Mouse (Mus musculus): ENCODE measurements around the gene Pbx2.

Gene Pbx2

GRCm38 (mm10) chr17:34583397-34583796, 7.7 kb upstream of the Pbx2 start:
- DNase-seq = no peak

- DNase-seq = no peak
These were observed 7.2 kb upstream of the Pbx2 start for GRCm38 (mm10) chr17:34583819-34584218.

- DNase-seq = no peak
These were observed 5.9 kb upstream of the Pbx2 start for GRCm38 (mm10) chr17:34585121-34585520.

- DNase-seq = no peak
These were observed 4.9 kb upstream of the Pbx2 start for GRCm38 (mm10) chr17:34585877-34586771.

- peak; percentile 86 for DNase-seq
These were observed 4.2 kb upstream of the Pbx2 start for GRCm38 (mm10) chr17:34586796-34587422.

- DNase-seq = peak; percentile 100
These were observed 3.6 kb upstream of the Pbx2 start for GRCm38 (mm10) chr17:34587423-34587811.

- DNase-seq = no peak
These were observed 3.3 kb upstream of the Pbx2 start for GRCm38 (mm10) chr17:34587814-34588213.

- no peak for DNase-seq
These were observed 2.3 kb upstream of the Pbx2 start for GRCm38 (mm10) chr17:34588767-34589166.

- no peak for DNase-seq
These were observed 1.9 kb upstream of the Pbx2 start for GRCm38 (mm10) chr17:34589206-34589605.

- no peak for DNase-seq
These were observed 1.4 kb upstream of the Pbx2 start, which contains the start of gene Gpsm3 for GRCm38 (mm10) chr17:34589681-34590101. Gene Gpsm3 (plus strand): TSS chr17:34589806.

- no peak for DNase-seq
These were observed 695 bp upstream of the Pbx2 start for GRCm38 (mm10) chr17:34590154-34590987.

GRCm38 (mm10) chr17:34591994-34592375, 919 bp downstream of the Pbx2 start:
- DNase-seq = peak; percentile 83

GRCm38 (mm10) chr17:34592581-34593549, 1.8 kb downstream of the Pbx2 start:
- no peak for DNase-seq

GRCm38 (mm10) chr17:34593752-34594525, 2.9 kb downstream of the Pbx2 start:
- DNase-seq = no peak

GRCm38 (mm10) chr17:34596098-34596497, 5.0 kb downstream of the Pbx2 start:
- no peak for DNase-seq

- DNase-seq = no peak
These were observed 6.6 kb downstream of the Pbx2 start, which contains the start of gene Ager for GRCm38 (mm10) chr17:34597566-34598095. Gene Ager (plus strand): TSS chr17:34597862.

- DNase-seq = no peak
These were observed 8.8 kb downstream of the Pbx2 start for GRCm38 (mm10) chr17:34599891-34600290.

- DNase-seq = no peak
These were observed 10.7 kb downstream of the Pbx2 start for GRCm38 (mm10) chr17:34601796-34602195.

GRCm38 (mm10) chr17:34603375-34604060, 12.5 kb downstream of the Pbx2 start, which contains the start of gene Rnf5:
Gene Rnf5 (minus strand): TSS chr17:34603690.
- peak; percentile 97 for DNase-seq

GRCm38 (mm10) chr17:34604061-34604508, 13.0 kb downstream of the Pbx2 start, which contains the start of gene Agpat1:
Gene Agpat1 (plus strand): TSS chr17:34604262.
- DNase-seq = peak; percentile 97

All from right cerebral cortex, postnatal 25 days (tissue).